Mouse (Mus musculus) Muller cell, postnatal 12 days (primary cell): ENCODE data around the gene Cldn34d.
A peak's percentile ranks its signal among the peaks of the same experiment; 100 is the strongest.

Source experiments
- DNase-seq: peaks from one replicate; pipeline ENCODE4 v3.0.0-alpha.2; 2015; ENCODE audit errors: inconsistent ontology term

The Cldn34d gene

GRCm38 (mm10) chrX:76602824-76603223 is at the start of gene Cldn34d:
Gene Cldn34d (minus strand): TSS chrX:76602924.
- no peak for DNase-seq

- DNase-seq: peak; percentile 75
Observed at GRCm38 (mm10) chrX:76598459-76599206, 4.1 kb downstream of the Cldn34d start.
